Mouse (Mus musculus) 3T3-L1 (cell line): ENCODE data around the gene Dynlt1f.
"Not testable (repeated sequence)": the region's sequence is repeated elsewhere in the genome, so short reads cannot be mapped to it uniquely, and the experiment has no call there.

ENCODE experiments used
- DNase-seq: peaks from one replicate; pipeline ENCODE4 v3.0.0-alpha.2; 2015; ENCODE audit warnings: low read depth, low spot score

The Dynlt1f gene

DNA sequence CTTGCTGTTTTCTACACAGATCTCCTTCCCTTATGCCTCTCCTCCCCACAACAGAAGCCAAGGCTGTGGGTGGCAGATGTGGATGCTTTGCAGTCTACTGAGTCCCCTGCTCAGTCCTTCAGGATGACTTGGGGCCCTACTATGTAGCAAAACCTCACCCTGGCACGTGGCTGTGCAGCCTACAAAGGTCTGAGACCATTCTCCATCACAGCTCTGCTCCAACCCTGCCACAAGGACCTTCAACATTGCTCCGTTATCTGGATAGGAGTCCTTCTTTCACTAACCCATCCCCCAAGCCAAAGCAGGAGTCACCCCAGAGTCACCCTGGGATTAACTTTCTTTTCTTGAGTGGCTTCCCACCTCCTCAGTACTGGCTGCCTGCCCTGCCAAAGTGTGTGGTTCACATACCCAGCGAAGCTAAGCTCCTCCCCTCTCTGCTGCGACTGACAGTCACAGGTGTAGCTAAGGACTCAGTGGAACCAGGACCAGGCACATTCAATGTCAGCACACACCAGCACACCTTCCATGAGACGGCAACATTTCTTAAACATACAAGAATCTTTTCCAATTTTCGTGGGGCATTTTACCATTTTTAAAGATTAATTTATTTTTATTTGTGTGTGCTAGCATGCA lies 30.7 kb downstream of the Dynlt1f start:
- DNase-seq, result not testable (repeated sequence)

DNA sequence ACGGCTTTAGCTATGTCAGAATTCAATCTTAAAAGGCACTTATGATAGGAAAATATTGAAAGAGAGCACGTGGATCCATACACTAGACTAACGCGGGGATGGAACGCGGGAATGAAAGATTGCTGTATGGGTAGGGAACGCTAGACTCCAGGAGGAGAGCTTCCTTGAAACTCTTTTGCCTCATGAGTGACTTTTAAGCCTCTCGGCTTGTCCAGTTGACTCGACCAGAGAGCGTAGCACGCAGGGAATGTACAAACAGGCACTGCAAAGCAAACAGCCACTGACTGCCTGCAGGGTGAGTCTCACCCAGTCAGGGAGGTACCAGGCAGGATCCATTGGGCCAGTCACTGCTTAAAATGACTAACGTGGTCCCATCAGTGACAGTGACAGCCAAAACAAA lies 33.7 kb downstream of the Dynlt1f start:
- DNase-seq, result not testable (repeated sequence)

DNA sequence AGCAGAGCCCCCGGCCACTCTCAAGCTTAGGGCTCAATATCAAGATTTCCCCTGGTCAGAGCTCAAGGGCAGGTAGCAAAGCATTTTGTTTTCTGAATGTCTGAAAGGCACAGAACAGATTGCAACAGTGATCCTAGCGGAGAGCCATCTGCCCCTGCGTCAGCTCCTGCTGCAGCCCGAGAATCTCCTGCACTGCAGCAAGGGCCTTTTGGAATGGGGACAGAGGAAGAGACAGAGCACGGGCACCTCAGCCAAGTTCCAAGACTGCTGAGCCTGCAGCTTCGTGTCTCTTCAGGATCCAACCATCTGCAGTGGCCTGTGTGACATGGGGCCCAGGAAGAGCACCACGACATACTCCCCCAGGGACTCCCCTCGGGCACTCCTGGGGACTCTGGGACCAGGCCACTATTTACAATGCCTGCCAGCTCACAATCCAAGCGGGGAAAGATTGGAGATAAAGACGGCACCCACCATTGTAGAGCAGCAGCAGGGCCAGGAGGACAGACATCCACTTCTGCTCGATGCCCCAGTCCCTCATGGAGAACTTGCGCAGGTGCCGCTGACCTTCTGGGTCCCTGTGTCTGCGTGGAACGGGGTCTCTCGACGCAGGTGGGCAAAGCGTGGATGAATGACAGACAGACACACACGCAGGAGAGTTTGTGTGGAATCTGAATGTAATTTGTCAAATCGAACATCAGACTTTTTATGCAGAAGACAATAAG lies 34.8 kb downstream of the Dynlt1f start:
- not testable (repeated sequence) for DNase-seq

DNA sequence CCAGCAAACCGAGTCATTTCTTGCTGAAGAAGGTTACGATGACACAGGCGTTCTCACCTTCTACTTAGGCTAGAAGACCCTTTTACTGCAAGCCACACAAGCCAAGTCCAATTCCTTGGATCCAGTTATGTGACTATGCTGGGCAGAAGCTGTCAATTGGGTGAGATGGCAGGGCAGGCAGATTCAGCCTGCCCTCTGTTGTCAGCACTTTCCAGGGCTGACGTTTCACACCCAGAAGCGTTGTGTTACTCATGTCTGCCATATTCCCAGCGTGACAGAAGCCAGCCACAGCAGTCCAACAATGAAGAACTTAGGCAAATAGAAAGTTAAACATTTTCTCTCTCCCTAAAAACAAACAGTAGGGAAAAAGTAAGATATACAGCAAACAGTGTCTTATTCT lies 35.7 kb downstream of the Dynlt1f start:
- DNase-seq, result not testable (repeated sequence)

DNA sequence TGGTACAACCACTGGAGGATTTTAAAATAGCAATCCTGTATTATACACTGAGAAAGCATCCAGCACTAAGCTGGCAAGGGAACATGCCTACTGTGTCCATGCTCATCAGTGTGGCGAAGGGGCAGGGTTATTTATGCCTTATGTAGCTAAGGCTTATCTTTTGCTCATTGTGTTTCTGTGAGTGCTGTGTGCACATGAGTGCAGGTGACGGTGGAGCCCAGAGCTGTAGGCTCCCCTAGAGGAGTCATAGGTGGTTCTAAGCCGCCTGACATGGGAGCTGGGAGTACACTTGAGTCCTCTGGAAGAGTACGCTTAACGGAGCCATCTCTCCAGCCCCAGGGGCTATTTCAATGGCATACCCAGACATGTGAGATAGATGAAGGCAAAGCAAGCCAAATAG lies 36.4 kb downstream of the Dynlt1f start:
- DNase-seq, result not testable (repeated sequence)

DNA sequence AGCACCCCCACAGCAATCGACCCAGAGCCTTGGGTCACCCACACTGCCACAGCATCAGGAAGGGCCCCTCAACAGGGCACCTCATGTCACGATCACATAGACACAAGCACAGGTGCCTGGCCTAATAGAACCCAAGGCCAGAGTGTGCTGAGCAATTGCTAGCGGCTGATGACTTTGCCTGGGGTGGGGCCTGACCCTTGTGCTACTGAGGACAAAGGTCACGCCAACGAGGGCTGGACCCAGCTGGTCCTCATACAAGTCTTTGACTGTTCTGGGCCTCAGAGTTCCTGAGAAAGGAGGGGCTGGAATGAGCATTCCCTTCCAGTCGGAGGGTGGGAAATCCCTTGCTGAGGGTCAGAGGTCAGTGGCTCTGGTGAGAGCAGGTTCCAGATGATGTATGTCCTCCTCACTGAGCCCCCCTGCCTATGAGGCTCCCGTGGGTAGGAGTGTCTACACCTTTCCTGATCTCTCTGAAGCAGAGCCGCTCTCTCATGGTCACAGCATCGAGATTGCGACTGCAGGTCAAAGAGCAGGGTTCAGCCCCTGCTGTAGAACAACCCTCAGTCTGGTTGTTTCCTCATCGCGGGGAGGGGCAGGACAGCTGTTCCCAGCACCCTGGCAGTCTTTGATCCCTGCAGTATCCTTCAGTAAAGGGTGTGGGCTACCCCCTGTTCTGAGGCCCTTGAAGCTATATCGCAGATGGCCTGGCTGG lies 37.9 kb downstream of the Dynlt1f start:
- DNase-seq, result not testable (repeated sequence)

DNA sequence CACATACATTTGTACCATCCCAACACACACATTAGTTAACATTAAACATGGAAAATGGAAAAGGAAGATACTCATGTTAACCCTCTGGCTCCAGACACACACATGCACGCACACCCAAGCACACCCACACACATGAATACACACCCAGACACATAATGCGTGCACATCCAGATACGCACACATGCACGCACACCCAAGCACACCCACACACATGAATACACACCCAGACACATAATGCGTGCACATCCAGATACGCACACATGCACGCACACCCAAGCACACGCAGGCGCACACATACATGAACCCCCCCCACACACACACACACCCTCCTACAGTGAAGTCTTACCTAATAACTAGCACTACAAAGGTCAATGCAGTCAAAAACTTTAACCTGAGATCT lies 39.0 kb downstream of the Dynlt1f start:
- DNase-seq, result not testable (repeated sequence)

DNA sequence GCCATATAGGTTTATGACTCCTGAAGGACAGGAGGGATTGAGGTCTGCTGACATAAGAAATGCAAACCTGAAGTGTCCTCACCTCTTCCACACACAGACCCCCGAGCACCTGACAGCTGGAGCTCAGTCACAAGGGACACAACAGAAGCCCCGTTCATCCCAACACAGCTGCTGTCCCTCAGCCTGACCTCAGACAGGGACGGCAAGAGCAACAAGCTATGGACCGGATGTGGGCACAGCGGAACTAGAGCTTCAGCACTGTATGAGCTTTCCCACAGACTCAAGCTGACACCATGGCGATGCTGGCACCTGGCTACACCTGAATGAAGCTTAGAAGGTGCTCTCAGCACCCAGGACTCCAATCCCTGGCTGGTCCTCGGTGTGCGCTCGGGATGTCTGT lies 41.4 kb downstream of the Dynlt1f start:
- not testable (repeated sequence) for DNase-seq

DNA sequence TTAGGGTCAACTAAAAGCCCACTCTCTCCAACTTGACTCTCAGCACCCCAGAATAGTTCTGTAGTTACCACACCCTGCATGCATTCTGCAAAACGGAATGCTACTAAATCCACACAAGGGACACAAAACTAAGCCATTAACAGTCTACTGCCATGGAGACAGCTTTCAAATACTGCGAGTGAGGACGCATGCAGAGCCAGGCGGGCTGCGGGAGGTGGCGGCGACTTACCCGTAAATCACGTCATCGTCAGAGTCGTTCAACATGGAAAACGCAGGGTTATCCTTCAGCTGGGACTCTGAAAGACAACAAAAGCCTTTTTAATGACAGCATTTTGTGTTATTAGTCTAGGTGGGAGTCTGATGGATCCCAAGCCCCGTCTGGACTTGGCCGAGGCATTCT lies 42.2 kb downstream of the Dynlt1f start:
- DNase-seq, result not testable (repeated sequence)

DNA sequence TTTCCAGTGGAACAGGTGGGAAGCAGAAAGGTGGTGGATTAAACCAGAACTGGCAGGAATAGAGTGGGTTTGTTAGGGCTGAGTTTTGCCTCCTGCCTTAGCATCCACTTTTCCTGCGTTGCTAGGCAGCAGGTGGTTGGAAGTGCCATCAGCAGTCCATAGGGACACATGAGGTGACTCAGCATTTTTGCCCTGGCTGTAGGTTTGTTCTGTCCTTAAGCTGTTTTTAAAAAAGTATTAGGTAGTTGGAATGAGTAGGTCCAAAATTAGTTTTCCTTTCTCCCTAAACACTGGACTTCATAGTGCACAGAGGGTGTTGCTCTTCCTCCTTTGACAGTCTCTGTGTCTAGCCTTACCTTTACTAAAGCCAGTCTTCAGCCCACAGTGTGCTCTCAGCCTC lies 50.4 kb downstream of the Dynlt1f start:
- peak; percentile 20 for DNase-seq

DNA sequence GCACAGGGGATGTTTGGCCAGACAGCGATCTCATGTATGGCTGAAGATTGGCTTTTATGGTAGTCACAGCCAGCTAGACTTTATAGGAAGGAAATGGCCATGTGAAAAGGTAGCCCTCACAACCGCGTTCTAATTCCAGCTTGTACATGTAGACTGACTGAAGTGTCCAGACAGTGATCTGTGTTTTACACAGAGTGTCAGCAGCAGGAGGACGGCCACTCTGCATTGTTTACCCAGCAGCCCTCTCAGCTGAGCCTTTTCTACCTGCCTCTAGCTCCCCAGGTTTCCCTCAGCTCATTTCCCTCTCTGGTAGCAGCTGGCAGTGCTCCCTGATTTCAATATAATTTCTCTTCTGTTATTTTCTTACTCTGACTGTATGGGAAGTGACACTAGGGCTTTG lies 53.5 kb downstream of the Dynlt1f start:
- not testable (repeated sequence) for DNase-seq

DNA sequence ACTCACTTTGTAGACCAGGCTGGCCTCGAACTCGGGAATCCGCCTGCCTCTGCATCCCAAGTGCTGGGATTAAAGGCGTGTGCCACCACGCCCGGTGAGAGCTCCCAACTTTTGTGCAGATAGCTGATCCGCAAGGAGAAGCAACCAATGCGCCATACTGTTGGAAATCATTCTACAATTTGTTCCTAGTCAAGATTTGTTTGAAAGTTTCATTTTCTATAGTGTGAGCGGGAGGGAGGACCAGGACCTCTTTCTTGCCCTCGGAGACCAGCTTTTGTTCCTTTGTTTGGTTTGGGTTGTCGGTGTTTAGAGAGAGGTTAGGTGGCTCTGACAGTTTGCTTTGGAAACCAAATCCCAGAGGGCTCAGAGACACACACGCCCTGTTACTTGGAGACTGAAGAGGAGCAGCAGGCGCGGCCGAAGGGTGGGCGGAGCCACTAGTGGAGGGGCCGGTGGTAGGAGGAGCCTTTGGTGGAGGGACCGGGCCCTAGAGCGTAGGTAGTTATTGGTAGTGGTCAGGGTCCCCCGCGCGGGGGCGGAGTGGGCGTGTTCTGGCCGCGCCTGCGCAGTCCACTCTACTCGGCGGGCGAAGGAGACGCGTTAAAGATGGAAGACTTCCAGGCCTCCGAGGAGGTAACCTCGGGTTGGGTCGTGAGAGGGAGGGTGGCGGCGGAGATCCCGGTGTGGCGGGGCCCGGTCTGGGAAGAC lies 54.3 kb downstream of the Dynlt1f start, which contains the start of gene Dynlt1c:
Gene Dynlt1c (plus strand): TSS at position 468 of the 708 bp plus-strand sequence.
- DNase-seq, result peak; percentile 88

DNA sequence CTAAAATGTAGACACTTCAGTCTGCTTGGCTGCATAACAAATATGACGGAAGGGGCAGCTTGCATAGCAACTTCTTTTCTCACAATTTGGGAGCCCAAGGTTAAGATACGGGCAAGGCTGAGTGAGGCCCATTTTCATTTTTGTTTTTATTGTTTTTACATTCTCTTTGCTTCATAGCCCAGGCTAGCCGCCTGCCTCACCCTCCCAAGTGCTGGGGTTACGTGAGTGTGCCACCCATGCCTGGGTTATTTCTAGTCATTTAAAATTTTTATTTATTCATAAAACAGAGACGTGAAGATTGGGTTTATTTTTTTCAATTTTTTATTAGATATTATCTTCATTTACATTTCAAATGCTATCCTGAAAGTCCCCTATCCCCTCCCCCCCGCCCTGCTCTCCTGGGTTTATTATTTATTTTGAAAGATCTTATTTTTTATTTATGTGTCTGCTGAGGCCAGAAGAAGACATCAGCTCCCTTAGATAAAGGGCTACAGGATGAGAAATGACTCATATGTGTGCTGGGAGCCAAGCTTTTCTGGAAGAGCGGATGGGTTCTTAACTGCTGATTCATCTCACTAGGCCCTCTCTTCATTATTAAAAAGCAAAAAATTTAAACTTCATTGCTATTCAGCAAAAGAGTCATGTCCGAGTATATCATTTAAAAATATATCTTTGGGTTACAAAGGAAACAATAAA lies 55.3 kb downstream of the Dynlt1f start:
- DNase-seq, result peak; percentile 57

DNA sequence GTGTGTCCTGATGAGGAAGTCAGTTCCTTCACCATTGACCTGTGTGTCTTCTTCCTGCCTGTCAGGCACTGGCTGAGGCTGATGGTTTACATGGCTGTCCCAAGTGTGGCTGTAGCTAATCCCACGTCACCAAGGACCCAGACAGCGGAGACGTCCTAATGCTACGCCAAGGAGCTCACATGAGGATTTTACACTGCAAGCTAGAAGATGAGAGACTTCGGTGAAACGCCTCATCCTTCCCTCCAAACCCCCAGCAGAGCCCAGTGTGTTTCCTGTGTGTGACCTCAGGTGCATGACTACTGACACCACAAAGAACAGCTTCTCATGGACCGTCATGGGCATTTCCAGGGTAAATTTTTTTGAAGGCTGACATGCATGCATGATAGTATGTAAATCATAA lies 57.3 kb downstream of the Dynlt1f start:
- not testable (repeated sequence) for DNase-seq
